Mouse (Mus musculus) urinary bladder, postnatal 4 days (tissue): ENCODE measurements around the gene Cfap157.
A peak's percentile ranks its signal among the peaks of the same experiment; 100 is the strongest.

ENCODE experiments used
- DNase-seq, 2 experiments: peaks; one replicate each; pipeline ENCODE4 v3.0.0; 2021 to 2022; ENCODE audit warnings: low spot score in 2 of 2

The Cfap157 gene

DNA sequence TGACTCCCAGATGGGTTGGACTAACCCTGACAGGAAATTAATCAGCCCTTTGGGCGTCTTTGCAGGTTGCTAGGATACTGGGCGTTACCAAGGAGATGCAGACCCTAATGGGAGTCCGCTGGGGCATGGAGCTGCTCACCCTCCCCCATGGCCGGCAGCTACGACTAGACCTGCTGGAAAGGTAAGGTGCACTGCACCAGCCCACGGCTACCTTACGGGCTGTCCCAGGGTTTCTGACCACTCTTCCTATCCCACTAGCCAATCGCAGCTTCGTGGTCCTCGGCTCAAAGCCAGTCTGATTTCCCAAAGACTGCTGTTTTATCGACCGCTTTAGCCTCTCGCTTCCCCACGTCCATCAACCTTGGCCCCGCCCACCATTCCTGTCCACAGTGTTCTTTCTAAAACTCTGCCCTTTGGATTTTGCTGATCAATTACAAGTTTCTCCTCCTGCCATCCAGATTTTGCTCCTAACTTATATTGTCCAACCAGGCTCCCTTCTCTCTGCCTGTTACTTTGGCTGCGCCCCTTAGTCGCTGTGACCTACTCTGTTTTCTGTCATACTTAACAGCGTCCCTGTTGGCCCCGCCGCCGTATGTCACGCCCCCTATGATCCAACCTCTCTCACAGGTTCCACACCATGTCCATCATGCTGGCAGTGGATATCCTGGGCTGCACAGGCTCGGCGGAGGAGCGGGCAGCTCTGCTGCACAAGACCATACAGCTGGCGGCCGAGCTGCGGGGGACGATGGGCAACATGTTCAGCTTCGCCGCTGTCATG is 33.2 kb downstream of the Cfap157 start:
- DNase-seq, result peak in 1 of 2 experiments; percentile 53

DNA sequence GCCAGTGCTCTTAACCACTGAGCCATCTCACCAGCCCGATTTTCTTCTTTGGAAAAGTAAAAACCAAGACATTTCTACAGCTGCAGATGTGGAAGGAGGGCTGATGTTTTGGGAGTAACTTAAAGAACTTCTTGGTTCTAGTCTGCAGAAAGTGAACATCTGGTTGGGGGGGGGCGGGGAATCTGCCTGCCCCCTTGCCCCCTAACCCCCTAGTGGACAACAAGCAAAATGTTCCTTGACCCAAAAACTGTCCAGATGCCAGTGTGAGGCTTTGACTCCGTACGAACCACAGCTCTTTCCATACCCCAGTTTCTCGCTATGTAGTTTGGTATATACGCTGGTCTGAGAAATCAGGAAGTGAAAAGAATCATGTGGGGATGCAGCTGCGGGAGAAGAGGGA is 34.0 kb downstream of the Cfap157 start:
- DNase-seq, result no peak

DNA sequence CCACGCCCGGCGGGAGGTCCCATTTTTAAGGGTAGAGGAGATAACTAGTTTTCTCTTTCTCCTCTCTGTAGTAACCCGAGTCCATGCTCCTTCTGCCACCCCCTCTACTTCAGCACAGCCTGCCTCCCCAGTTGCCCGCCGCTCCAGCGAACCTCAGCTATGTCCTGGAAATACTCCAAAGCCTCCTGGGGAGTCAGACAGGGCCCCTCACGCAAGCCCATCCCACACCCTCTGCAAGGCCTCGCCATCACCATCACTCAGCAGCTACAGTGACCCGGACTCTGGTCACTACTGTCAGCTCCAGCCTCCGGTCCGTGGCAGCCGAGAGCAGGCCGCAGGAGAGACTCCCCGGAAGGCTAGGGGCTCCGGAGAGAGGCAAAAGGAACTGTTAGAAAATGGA is 35.1 kb downstream of the Cfap157 start:
- DNase-seq, result no peak

DNA sequence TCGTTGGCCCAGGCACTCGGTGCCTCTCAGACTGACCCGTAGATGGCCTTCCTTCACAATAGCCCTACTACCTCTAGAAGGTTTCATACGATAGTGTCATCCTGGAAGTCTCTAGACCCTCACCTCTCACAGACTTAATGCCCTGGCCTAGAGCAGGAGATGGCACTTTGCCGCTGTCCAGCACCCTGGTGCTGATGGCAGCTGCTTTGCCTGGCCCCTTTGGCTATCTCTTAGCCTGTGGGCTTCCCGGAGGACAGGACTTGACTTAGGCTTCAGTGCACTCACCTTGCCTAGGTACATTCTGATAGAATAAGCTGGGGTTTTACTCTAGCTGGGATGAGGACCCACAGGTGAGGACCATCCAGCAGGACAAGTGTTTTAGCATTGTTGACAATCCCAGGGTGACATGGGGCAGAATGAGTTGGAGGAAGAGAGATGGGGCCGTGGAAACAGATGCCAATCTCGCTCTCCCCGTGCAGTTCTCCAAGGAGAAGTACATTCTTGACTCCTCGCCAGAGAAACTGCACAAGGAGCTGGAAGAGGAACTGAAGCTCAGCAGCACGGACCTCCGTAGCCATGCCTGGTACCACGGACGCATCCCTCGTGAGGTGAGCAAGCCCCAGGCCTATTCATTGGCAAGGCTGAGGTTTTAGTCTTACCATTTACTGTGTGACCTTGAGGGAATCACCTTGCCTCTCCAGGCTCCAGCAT is 39.8 kb downstream of the Cfap157 start:
- no peak for DNase-seq

DNA sequence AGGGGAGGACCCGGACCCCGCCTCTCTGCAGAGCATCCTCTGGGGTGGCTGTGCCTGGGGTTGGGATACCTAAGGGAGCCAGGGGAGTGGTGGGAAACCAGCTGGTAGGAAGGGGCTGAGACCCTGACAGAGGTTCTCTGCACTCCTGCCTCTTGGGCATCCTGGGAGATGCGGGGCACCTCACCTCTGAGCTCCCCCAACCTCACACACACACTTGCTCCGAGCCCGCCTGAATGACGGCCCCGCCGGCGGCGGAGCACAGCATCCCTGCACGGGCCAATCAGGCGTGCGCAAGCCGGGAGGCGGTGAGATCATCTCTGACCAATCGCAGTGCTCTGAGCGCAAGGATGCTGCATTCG is 42.1 kb downstream of the Cfap157 start:
- no peak for DNase-seq

DNA sequence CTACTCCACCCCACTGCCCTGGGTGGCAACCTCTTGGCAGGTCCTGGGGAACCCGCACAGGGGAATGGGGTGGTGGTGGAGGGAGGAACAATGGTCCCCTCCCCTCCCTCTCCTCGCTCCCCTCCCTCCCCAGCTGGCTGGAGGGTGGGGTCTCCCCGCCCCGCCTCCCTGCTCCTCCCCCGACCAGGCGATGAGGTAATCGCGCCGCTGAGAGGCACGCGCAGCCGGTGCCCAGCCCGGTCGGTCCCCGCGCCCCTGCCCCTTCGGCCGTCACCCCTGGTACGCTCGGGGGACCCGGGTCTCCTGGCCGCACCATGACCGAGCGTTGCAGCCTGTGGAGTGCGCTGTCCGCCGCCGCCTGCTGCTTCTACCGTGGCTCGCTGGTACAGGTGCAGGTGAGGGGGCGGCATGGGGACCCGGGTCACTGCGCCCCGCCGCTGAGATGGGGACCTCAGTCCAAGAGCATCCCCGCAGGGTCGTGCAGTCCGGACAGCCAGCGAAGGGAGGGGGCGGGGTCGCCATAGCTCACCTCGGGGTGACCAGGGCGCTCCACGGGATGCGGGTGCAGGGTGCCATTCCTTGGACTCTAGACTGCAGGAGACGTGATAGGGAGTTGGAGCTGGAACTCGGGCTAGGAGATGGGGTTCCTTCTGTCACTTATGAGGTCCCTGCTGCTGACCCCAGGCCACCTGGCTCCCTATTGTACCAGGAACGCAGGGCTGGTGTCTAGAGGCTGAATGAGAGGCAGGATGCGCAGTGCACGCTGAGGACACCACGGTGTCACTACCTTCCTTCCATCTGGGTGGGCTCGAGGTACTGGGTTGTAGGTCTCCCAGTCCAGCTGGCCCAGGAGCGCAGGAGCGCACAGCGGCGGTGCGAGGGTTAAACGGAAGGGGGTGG is 42.7 kb downstream of the Cfap157 start:
- DNase-seq, result no peak

DNA sequence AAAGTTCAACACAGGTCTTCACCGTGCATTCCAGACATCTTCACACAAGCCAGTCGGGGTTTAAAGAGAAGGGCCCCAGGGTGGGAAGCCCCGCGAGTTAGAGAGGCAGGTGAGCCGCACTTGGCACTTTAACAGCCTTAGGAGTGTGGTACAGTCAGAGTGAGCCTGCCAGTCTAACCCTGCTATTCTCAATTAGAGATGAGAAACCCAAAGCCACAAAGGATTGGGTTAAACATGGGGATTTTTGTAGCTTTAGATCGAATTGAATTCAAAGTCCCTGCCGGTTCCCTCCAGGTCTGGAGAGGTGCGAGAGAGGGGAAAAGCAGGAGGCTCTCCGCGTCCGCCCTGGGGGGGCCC is 43.3 kb downstream of the Cfap157 start, which contains the start of gene 6330409D20Rik:
6330409D20Rik (minus strand) TSS at position 101 of the 357 bp plus-strand sequence.
- no peak for DNase-seq

DNA sequence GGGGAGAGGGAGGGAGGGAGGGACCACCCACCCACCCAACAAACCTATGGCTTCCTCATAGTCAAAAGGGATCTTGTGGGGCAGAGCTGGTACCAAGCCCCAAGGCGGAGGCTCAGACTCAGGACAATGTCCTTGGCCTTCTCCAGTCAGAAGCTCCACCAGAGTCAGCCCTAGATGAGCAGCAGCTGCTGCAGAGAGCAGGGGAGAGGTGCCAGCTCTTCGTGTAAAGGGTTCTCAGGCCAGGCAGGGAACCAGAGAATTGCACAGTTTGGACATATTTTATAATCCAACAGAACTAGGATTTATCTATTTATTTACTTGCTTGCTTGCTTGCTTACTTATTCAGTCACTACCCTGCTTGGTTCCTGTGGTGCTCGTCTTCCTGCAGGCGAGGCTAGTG is 44.9 kb downstream of the Cfap157 start:
- no peak for DNase-seq

DNA sequence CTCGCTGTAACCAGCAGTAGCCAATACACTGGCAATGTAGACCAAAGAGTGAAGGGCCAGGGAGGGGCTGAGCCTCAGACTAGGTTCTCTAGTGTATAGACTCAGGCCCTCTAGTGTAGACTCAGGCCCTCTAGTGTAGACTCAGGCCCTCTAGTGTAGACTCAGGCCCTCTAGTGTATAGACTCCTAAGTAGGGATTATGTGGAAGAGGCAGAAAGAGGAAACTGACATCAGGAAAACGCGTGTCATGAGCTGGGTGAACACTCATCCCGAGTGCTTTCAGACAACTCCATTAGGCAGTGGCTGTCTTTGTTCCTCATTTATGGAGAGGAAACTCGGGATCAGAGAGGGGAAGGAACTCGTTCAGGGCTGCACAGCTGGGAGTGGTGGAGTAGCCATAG is 47.2 kb downstream of the Cfap157 start:
- no peak for DNase-seq

DNA sequence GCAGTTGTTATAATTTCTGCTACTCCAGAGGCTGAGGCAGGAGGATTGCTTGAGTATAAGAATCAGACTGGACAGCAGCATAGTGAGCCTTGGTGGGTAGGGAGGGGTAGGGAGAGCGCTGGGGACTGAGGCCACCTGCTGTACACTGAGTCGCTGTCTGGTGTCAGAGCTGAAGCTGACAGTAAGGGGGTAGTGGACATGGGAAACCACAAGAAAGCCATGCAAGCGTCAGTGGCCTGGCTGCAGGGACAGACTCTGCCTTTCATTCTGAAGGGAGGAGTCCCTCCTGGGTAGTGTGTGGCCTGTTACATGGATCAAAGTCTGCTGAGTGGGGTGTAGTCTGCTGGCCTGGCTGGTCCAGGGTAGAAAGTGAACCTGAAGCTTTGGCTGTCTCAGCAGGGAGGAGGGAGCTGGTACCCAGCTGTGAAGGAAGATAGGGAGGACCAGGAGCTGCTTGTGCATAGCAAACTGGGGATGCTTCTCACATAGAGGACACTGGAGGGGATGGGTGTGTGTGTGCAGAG is 47.9 kb downstream of the Cfap157 start:
- no peak for DNase-seq

DNA sequence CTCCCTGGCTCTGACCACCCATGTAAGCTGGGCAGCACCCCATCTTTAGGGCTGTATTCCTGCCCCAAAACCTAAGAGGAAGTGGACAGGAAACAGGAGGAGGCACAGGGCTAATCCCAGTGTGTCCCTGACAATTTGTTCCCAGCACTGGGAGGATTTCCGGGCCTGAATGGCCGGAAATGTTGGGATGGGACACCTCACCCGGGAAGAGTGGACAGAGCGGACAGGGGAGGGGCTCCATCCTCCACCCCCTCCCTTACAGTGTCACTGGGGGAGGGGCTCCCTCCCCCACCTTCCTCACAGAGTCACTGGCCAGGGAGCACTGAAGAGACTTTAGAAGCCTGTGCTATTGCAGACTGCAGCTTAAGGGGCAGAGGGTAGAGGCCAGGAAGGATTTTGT is 49.3 kb downstream of the Cfap157 start:
- no peak for DNase-seq

DNA sequence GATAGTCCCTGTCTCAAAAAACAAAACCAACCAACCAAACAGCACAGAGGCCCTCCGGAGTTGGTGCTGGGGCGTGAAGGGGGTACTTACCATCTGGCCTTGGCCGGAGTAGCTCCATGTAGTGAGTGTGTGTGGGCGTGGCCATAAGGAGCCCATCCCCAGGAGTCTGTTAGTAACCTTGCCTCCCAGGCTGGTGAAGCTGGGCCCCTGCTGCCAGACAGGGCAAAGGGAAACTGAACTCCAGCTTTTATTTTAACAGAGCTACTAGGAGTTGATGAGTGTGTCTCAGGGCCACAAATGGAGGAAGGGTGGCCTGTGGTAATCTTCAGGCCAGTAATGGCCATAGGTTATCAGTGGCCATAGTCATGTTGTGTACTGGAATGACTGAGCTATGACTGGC is 49.7 kb downstream of the Cfap157 start:
- no peak for DNase-seq

DNA sequence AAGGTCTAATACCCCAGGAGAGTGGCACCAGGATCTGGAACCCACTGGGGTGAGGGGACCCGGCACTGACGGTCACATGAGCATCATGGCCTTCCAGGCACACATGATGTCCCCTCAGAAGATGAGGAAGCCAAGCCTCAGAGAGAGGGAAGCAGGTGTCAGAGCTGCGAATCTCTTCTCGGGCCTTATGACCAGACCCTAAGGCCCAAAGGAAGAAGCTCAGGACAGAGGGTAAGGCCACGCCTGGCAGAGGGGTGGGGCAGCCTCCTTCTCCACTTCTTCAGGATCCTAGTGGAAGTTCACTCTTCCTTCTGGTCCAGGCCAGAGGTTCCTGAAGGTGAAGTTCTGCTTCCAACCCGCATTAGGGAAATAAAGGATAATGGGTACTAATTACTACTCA is 51.5 kb downstream of the Cfap157 start:
- no peak for DNase-seq

DNA sequence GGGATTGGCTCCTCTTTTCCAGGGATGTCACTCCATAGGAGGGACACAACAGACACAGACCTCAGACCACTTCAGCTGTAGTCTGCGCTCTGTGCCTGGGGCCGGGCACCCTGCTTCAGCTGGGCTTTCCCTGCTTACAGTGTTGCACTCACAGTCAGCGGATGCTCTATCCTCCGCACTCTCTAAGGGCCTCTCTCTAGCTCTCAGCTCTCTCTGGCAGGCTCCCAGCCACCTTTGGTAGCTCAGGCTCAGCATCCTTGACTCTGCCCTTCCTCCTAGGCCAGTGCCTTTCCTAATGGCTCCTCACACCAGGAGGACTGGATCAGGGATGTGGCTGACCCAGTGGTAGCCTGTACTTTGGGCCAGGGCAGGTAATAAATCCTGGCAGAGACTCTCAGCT is 52.3 kb downstream of the Cfap157 start:
- DNase-seq, result no peak

DNA sequence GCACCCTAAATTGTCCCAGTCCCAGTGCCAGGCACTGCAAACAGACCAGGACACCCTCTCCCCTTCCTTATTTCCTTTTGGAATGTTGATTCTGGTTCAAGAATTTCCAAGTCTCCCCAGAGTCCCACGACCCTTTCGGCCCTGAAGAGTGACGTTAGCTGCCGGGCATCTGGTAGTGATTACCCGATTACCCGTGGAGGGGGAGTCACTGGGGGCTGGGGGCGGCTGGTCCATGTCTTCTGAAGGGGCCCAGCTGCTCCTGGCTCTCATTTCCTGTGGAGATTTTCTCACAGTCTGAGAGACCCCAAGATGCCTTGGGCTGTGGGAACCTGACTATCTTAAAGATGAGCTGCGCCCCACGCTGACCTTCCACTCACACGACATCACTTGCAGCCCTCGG is 53.4 kb downstream of the Cfap157 start:
- no peak for DNase-seq

DNA sequence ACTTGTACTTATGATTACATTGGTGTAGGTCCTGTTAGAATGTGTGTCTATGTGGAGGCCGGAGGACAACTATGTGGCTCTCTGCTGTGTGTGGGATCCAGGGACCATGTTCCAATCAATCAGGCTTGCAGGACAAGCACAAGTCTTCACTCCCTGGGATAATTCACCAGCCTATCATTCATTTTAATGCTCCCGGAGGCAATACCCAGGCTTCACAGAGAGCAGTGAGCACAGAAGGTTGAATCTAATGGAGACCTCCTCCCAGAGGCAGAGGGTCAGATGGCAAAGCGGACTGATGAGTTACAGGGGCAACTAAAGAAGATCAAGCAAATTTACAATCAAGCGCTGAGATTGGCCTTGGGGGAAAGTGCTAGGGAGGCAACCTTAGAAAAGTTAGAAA is 54.7 kb downstream of the Cfap157 start:
- no peak for DNase-seq

DNA sequence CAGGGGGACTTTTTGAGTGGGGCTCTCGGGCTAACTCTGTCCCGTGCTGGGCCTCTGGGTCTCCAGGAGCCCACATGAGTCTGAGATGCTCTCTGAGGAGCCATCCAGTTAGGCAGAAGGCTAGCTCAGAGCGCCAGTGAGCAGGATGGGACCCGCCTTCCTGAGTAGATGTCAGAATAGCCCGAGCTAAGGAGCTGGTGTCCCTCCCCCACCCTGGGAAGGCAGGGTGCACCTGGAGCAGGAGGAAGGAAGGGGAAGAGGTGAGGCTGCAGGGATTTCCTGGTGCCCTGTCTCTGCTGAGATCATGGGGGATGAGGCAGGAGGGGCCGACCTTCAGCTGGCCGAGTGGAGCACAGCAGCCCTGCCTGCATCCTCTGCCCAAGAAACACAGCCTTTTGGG is 55.8 kb downstream of the Cfap157 start:
- DNase-seq, result no peak

DNA sequence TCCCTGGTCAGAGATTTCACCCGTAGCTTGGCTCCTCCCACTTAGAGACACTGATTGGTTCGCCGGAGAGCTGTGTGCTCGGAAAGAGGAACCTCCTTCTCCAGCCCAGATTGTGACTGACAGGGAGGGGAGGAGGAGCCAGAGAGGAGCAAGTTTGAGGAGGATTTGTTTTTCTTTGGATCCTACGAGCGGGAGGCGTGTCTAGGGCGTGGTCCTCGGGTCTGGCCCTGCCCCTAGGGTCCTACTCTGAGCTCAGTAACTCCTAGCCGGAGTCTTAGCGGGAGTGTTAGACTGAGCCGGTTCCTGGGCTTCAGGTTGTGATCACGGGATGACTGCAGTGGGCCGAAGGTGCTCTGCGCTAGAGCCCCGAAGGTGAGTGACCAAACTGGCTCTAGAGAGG is 56.8 kb downstream of the Cfap157 start:
- DNase-seq, result peak; percentile 88 to 91
